Mouse (Mus musculus): ENCODE results near the gene Rinl.

The Rinl gene

GRCm38 (mm10) chr7:28788307-28789195 is at the start of gene Rinl:
TSS of gene Rinl (plus strand) at chr7:28788969.
- no peak for DNase-seq

GRCm38 (mm10) chr7:28739829-28740228 is 48.9 kb upstream of the Rinl start:
- no peak for DNase-seq

GRCm38 (mm10) chr7:28740949-28741348 is 47.8 kb upstream of the Rinl start:
- DNase-seq: no peak

GRCm38 (mm10) chr7:28741368-28741708 is 47.4 kb upstream of the Rinl start:
- no peak for DNase-seq

GRCm38 (mm10) chr7:28741709-28742438 is 46.9 kb upstream of the Rinl start, which contains the start of the genes Mrps12 and Sars2:
TSS of gene Mrps12 (minus strand) at chr7:28741820.
TSS of gene Sars2 (plus strand) at chr7:28741992.
- DNase-seq: peak; percentile 98

- DNase-seq: no peak
These were observed 38.8 kb upstream of the Rinl start for GRCm38 (mm10) chr7:28749935-28750334.

- DNase-seq: no peak
These were observed 32.7 kb upstream of the Rinl start, which contains the start of gene Ccer2 for GRCm38 (mm10) chr7:28756079-28756478. TSS of gene Ccer2 (plus strand) at chr7:28756174.

GRCm38 (mm10) chr7:28758623-28759022 is 30.1 kb upstream of the Rinl start:
- DNase-seq: no peak

GRCm38 (mm10) chr7:28761907-28762306 is 26.9 kb upstream of the Rinl start:
- peak in 1 of 2 experiments; percentile 26 for DNase-seq

GRCm38 (mm10) chr7:28765211-28765610 is 23.6 kb upstream of the Rinl start:
- no peak for DNase-seq

GRCm38 (mm10) chr7:28766173-28766879 is 22.4 kb upstream of the Rinl start, which contains the start of gene Sirt2:
TSS of gene Sirt2 (plus strand) at chr7:28766735.
- peak; percentile 99 for DNase-seq

GRCm38 (mm10) chr7:28766910-28767309 is 21.9 kb upstream of the Rinl start:
- DNase-seq: no peak

- DNase-seq: no peak
These were observed 21.3 kb upstream of the Rinl start, which contains the start of gene Nfkbib for GRCm38 (mm10) chr7:28767462-28767965. TSS of gene Nfkbib (minus strand) at chr7:28767512.

- DNase-seq: no peak
These were observed 19.3 kb upstream of the Rinl start for GRCm38 (mm10) chr7:28769414-28769958.

- no peak for DNase-seq
These were observed 18.5 kb upstream of the Rinl start for GRCm38 (mm10) chr7:28770309-28770708.

GRCm38 (mm10) chr7:28771867-28772266 is 16.9 kb upstream of the Rinl start:
- DNase-seq: no peak

GRCm38 (mm10) chr7:28773163-28773562 is 15.6 kb upstream of the Rinl start:
- DNase-seq: no peak

GRCm38 (mm10) chr7:28774164-28774563 is 14.6 kb upstream of the Rinl start:
- no peak for DNase-seq

- no peak for DNase-seq
These were observed 13.6 kb upstream of the Rinl start for GRCm38 (mm10) chr7:28775129-28775528.

- DNase-seq: no peak
These were observed 9.9 kb upstream of the Rinl start for GRCm38 (mm10) chr7:28778825-28779224.

- DNase-seq: peak; percentile 62 to 90
These were observed 8.6 kb upstream of the Rinl start for GRCm38 (mm10) chr7:28780067-28780658.

- DNase-seq: no peak
These were observed 7.9 kb upstream of the Rinl start for GRCm38 (mm10) chr7:28780857-28781256.

All from kidney, adult 8-10 months (tissue).